Mouse (Mus musculus) stomach, embryonic 14.5 days (tissue): ENCODE results near the gene Atp4a. TPM values are rescaled to one million over a fixed set of nuclear protein-coding genes. Genes with fewer than 3 reads are reported as not detected.
A peak's percentile ranks its signal among the peaks of the same experiment; 100 is the strongest.

Experiments used
- ATAC-seq: fragments of 200-750 bp; cut with Nextera tagmentation; 2 replicates; pipeline ENCODE4 v1.8.0; 2017; ENCODE audit warnings: low read depth, moderate TSS enrichment; ENCODE audit not compliant: insufficient number of reproducible peaks, insufficient read depth, low FRiP score
- H3K27ac ChIP-seq: fragments of 300-500 bp; sonication (generic); 2 replicates; pipeline ENCODE4 v1.5.1; 2014; ENCODE audit warnings: mild to moderate bottlenecking, low read length, moderate library complexity, mixed read lengths
- H3K27me3 ChIP-seq: fragments of 300-500 bp; sonication (generic); 2 replicates; pipeline ENCODE4 v1.6.1; 2014; ENCODE audit warnings: low read length, control low read depth, mixed read lengths; ENCODE audit not compliant: control insufficient read depth, insufficient read depth
- H3K36me3 ChIP-seq: fragments of 300-500 bp; sonication (generic); 2 replicates; pipeline ENCODE4 v1.6.1; 2014; ENCODE audit warnings: mild to moderate bottlenecking, control low read depth, low read length, moderate library complexity, mixed read lengths; ENCODE audit not compliant: control insufficient read depth, insufficient read depth
- H3K4me1 ChIP-seq: fragments of 300-500 bp; sonication (generic); 2 replicates; pipeline ENCODE4 v1.6.1; 2014; ENCODE audit warnings: low read length, control low read depth, mixed read lengths; ENCODE audit not compliant: control insufficient read depth, insufficient read depth
- H3K4me2 ChIP-seq: fragments of 300-500 bp; sonication (generic); replicated peaks from 2 replicates; pipeline ENCODE4 v1.6.1; 2014; ENCODE audit warnings: low read depth, low read length, control low read depth
- H3K4me3 ChIP-seq: fragments of 300-500 bp; sonication (generic); 2 replicates; pipeline ENCODE4 v1.5.1; 2014; ENCODE audit warnings: low read depth, low read length, control low read depth
- H3K9ac ChIP-seq: fragments of 300-500 bp; sonication (generic); replicated peaks from 2 replicates; pipeline ENCODE4 v1.6.1; 2014; ENCODE audit warnings: low read depth, mild to moderate bottlenecking, control low read depth, low read length, moderate library complexity, mixed read lengths
- H3K9me3 ChIP-seq: fragments of 300-500 bp; sonication (generic); 2 replicates; pipeline ENCODE4 v1.6.1; 2016; ENCODE audit warnings: low read depth, low read length, control low read depth; ENCODE audit not compliant: control insufficient read depth
- WGBS: fragments of 180-500 bp; shearing (Covaris S2); extraction: QIAGEN DNeasy Blood & Tissue Kit; methylation state at CpG from one replicate; pipeline ENCODE4 v1.1.7; 2014; 5-methylcytosine and 5-hydroxymethylcytosine counted together
- polyA plus RNA-seq: library from polyadenylated mRNA; unstranded; fragments of >200 nt; fragmentation: Nextera tagmentation; extraction: Ambion mirVana; gene quantifications from 2 replicates; pipeline ENCODE4 v1.2.1, GENCODE M21; 2014

Atp4a gene
- polyA plus RNA-seq, 1 experiment from 2014 or later = 2.3 TPM

DNA sequence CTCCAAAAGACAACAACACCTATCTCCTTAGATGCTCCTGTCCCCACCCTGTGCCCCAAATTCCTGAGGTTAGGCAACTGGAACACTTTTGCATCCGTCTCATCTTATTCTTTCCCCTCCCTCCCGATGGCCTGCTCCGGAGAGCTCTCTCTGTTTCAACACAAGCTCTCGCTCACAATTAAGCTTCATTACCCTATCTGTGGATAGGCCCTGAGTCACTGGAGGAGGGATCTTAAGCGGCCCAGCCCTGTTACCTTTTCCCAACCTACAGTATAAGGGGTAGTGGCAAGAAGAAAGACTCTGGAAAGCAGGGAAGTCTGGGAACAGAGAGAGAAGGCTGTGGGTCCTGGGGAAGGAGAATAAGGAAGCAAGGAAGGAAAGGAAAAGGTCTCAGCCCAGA is 51.4 kb downstream of the Atp4a start, which contains the start of gene Dmkn:
Gene Dmkn, plus strand, starts transcription at position 301 of the 400 bp plus-strand sequence.
- ATAC-seq = no peak
- Histone ChIP-seq H3K27ac (no peak within 1 kb of the TSS), H3K9ac (no peak within 1 kb of the TSS), H3K27me3 (no peaks in the 10 kb centered on the region), H3K36me3 (no peaks in the 10 kb centered on the region), H3K4me1 (no peaks in the 10 kb centered on the region), H3K9me3 (no peaks in the 10 kb centered on the region), H3K4me3 (no peak within 1 kb of the TSS), H3K4me2 (no peak within 1 kb of the TSS)
- 52% methylated on average over 5 of the region's 5 CpGs for WGBS

DNA sequence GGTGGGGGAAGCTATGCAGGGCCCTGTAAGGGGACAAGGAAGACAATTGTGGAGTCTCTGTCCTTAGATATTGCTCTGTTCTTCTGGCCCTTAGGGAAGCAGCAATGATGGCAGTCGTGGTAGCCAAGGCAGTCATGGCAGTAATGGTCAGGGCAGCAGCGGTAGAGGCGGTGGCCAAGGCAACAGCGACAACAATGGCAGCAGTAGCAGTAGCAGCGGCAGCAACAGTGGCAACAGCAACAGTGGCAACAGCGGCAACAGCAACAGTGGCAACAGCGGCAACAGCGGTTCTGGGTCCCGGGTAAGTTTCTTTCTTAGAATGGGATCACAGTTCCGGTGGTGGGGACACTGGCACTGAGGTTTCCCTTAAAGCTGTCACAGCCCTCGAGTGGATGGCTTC is 53.2 kb downstream of the Atp4a start:
- Histone ChIP-seq H3K9ac (no peak overlapping the region), H3K4me3 (no peak overlapping the region), H3K27me3 (no peaks in the 10 kb centered on the region), H3K9me3 (no peaks in the 10 kb centered on the region), H3K4me1 (no peaks in the 10 kb centered on the region), H3K36me3 (no peaks in the 10 kb centered on the region), H3K4me2 (no peak overlapping the region), H3K27ac (no peak overlapping the region)
- WGBS = 46% methylated on average over 11 of the region's 11 CpGs
- no peak for ATAC-seq

DNA sequence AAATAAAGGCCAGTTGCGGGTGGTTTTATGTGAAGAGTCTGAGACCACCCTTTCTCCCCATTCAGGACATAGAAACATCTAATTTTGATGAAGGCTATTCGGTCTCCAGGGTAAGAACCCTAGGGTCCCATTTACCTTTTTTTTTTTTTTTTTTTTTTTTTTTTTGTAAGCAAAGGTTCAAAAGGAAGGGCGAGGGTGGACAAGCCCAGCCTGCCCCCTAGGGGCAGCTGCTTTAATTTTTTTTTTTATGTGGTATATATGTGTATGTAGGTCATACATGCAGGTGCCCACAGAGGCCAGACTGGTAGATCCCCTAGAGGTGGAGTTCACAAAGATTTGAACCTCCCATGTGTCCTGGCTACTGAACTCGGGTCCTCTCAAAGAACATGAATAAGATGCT is 54.4 kb downstream of the Atp4a start:
- no peak overlapping the region for H3K4me2 ChIP-seq
- no peak for ATAC-seq
- no peaks in the 10 kb centered on the region for H3K27me3 ChIP-seq
- 86% methylated on average over 4 of the region's 4 CpGs for WGBS
- H3K4me3 ChIP-seq = no peak overlapping the region
- H3K36me3 ChIP-seq = no peaks in the 10 kb centered on the region
- no peak overlapping the region for H3K9ac ChIP-seq
- no peaks in the 10 kb centered on the region for H3K4me1 ChIP-seq
- no peak overlapping the region for H3K27ac ChIP-seq
- no peaks in the 10 kb centered on the region for H3K9me3 ChIP-seq

DNA sequence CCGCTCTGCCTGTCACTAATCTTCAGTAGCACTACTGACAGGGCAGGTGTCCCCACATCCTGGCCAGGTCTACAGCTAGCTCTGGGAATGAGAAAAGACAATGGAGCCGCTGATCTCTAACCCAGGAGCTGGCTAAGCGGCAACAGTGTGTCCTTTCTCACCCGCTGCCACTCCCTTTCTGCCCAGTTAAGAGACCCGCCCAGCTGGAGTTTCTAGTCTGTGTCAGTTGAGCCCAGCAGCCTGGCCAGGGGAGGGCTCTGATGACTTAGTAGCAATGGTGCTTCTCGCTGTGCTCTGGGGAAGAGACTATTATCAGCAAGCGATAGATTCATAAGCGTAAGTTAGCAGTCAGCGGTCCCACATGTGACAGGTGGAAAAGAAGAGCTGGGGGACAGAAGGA is 57.2 kb downstream of the Atp4a start:
- Histone ChIP-seq H3K36me3 (no peaks in the 10 kb centered on the region), H3K27me3 (no peaks in the 10 kb centered on the region), H3K4me2 (0 out of 2 replicates have a peak overlapping the region, but pooled peaks have one; percentile 7), H3K27ac (0 out of 2 replicates have a peak overlapping the region, but pooled peaks have one; percentile 0), H3K9me3 (no peaks in the 10 kb centered on the region), H3K4me1 (no peaks in the 10 kb centered on the region), H3K9ac (no peak overlapping the region), H3K4me3 (no peak overlapping the region)
- ATAC-seq = 0 out of 2 replicates have a peak, but pooled peaks have one; percentile 50
- WGBS = 27% methylated on average over 9 of the region's 9 CpGs

Other genes with a start within 250 kb of the Atp4a start
- gene Prodh2, start 218.6 kb upstream of the Atp4a start, polyA plus RNA-seq = not detected in 2 replicates
- 13.2 and 13.4 TPM in 2 replicates for gene Arhgap33, start 177.1 kb upstream of the Atp4a start, polyA plus RNA-seq
- 47.3 and 49.0 TPM in 2 replicates for gene Hspb6, start 160.0 kb upstream of the Atp4a start, polyA plus RNA-seq
- 18.7 and 22.8 TPM in 2 replicates for gene Proser3, start 159.9 kb upstream of the Atp4a start, polyA plus RNA-seq
- 40.8 and 43.7 TPM in 2 replicates for gene Lin37, start 152.4 kb upstream of the Atp4a start, polyA plus RNA-seq
- 95.9 and 96.6 TPM in 2 replicates for gene U2af1l4, start 148.9 kb upstream of the Atp4a start, polyA plus RNA-seq
- 7.1 and 10.0 TPM in 2 replicates for gene Gm49396, start 148.9 kb upstream of the Atp4a start, polyA plus RNA-seq
- gene Psenen, start 148.6 kb upstream of the Atp4a start, polyA plus RNA-seq = 113 and 117 TPM in 2 replicates
- gene Igflr1, start 146.8 kb upstream of the Atp4a start, polyA plus RNA-seq = 1.3 and 2.6 TPM in 2 replicates
- gene Kmt2b, start 123.5 kb upstream of the Atp4a start, polyA plus RNA-seq = 13.2 and 14.2 TPM in 2 replicates
- gene Zbtb32, start 113.3 kb upstream of the Atp4a start, polyA plus RNA-seq = 0.27 and 0.43 TPM in 2 replicates
- gene Upk1a, start 99.4 kb upstream of the Atp4a start, polyA plus RNA-seq = 6.6 and 7.7 TPM in 2 replicates
- gene Cox6b1, start 86.1 kb upstream of the Atp4a start, polyA plus RNA-seq = 976 and 1,066 TPM in 2 replicates
- not detected in 2 replicates for gene Etv2, start 76.4 kb upstream of the Atp4a start, polyA plus RNA-seq
- 85.7 and 96.8 TPM in 2 replicates for gene Rbm42, start 61.9 kb upstream of the Atp4a start, polyA plus RNA-seq
- 48.5 and 50.5 TPM in 2 replicates for gene Haus5, start 47.2 kb upstream of the Atp4a start, polyA plus RNA-seq
- not detected in 2 replicates for gene Pmis2, start 40.6 kb upstream of the Atp4a start, polyA plus RNA-seq
- gene 2200002J24Rik, start 13.3 kb upstream of the Atp4a start, polyA plus RNA-seq = 0.91 and 2.0 TPM in 2 replicates
- gene Tmem147, start 17.3 kb downstream of the Atp4a start, polyA plus RNA-seq = 210 and 215 TPM in 2 replicates
- 0.29 and 0.74 TPM in 2 replicates for gene Gapdhs, start 31.5 kb downstream of the Atp4a start, polyA plus RNA-seq
- 0.91 and 1.1 TPM in 2 replicates for gene Sbsn, start 39.3 kb downstream of the Atp4a start, polyA plus RNA-seq
- gene Dmkn, start 51.5 kb downstream of the Atp4a start, polyA plus RNA-seq = 5.9 and 14.6 TPM in 2 replicates
- 9.2 and 20.2 TPM in 2 replicates for gene Krtdap, start 75.7 kb downstream of the Atp4a start, polyA plus RNA-seq
- gene Ffar2, start 111.6 kb downstream of the Atp4a start, polyA plus RNA-seq = 0.55 and 3.4 TPM in 2 replicates
- gene Ffar3, start 144.0 kb downstream of the Atp4a start, polyA plus RNA-seq = 0.41 TPM in 1 of 2 replicates, not detected in the other
- not detected in 2 replicates for gene Ffar1, start 149.4 kb downstream of the Atp4a start, polyA plus RNA-seq
- 0.35 and 0.80 TPM in 2 replicates for gene Cd22, start 168.1 kb downstream of the Atp4a start, polyA plus RNA-seq
- 0.10 and 0.74 TPM in 2 replicates for gene Mag, start 202.7 kb downstream of the Atp4a start, polyA plus RNA-seq
- gene Hamp2, start 212.5 kb downstream of the Atp4a start, polyA plus RNA-seq = not detected in 2 replicates
- not detected in 2 replicates for gene Hamp, start 231.8 kb downstream of the Atp4a start, polyA plus RNA-seq
- gene Usf2, start 244.6 kb downstream of the Atp4a start, polyA plus RNA-seq = 21.4 and 29.1 TPM in 2 replicates